Mouse (Mus musculus) myocyte (in vitro differentiated cells): ENCODE measurements around the gene E130208F15Rik.

Source experiments
- MAX ChIP-seq: IDR thresholded peaks from one replicate; pipeline ENCODE4 v1.6.1; 2011; ENCODE audit warnings: low read depth, mild to moderate bottlenecking, control low read depth
- POLR2A ChIP-seq: IDR thresholded peaks from one replicate; pipeline ENCODE4 v1.6.1; 2011; ENCODE audit warnings: low read depth, mild to moderate bottlenecking, control low read depth, moderate library complexity; ENCODE audit not compliant: insufficient read length
- TCF12 ChIP-seq: IDR thresholded peaks from one replicate; pipeline ENCODE4 v1.6.1; 2011; ENCODE audit warnings: mild to moderate bottlenecking, control low read depth; ENCODE audit not compliant: poor library complexity, insufficient read depth, severe bottlenecking
- USF1 ChIP-seq: IDR thresholded peaks from one replicate; pipeline ENCODE4 v1.6.1; 2011; ENCODE audit warnings: low read depth, mild to moderate bottlenecking, control low read depth, moderate library complexity

- TF ChIP-seq TCF12 (no peak), POLR2A (no peak), MAX (no peak), USF1 (no peak)
These were observed 41.3 kb downstream of the E130208F15Rik start, which contains the start of gene Lrfn3 for GRCm38 (mm10) chr7:30362652-30363343.
